Mouse (Mus musculus) limb, embryonic 15.5 days (tissue): ENCODE measurements around the gene Ankrd13d. TPM values are rescaled to one million over a fixed set of nuclear protein-coding genes. Genes with fewer than 3 reads are reported as not detected.
A peak's percentile ranks its signal among the peaks of the same experiment; 100 is the strongest.

ENCODE experiments used
- ATAC-seq: fragments of 200-750 bp; cut with Nextera tagmentation; 2 replicates; pipeline ENCODE4 v1.8.0; 2017; ENCODE audit warnings: low read depth, moderate TSS enrichment; ENCODE audit not compliant: insufficient number of reproducible peaks, low FRiP score, low TSS enrichment
- H3K27ac ChIP-seq: fragments of 300-500 bp; sonication (generic); 2 replicates; pipeline ENCODE4 v1.5.1; 2015; ENCODE audit warnings: moderate library complexity, mild to moderate bottlenecking, inconsistent platforms
- H3K27me3 ChIP-seq: fragments of 300-500 bp; sonication (generic); 2 replicates; pipeline ENCODE4 v1.6.1; 2015; ENCODE audit warnings: inconsistent platforms
- H3K36me3 ChIP-seq: fragments of 300-500 bp; sonication (generic); 2 replicates; pipeline ENCODE4 v1.6.1; 2015; ENCODE audit warnings: inconsistent platforms
- H3K4me1 ChIP-seq: fragments of 300-500 bp; sonication (generic); 2 replicates; pipeline ENCODE4 v1.6.1; 2015; ENCODE audit warnings: inconsistent platforms
- H3K4me2 ChIP-seq: fragments of 300-500 bp; sonication (generic); 2 replicates; pipeline ENCODE4 v1.6.1; 2015; ENCODE audit warnings: mild to moderate bottlenecking, inconsistent platforms
- H3K4me3 ChIP-seq: fragments of 300-500 bp; sonication (generic); 2 replicates; pipeline ENCODE4 v1.5.1; 2015; ENCODE audit warnings: mild to moderate bottlenecking, inconsistent platforms
- H3K9ac ChIP-seq: fragments of 300-500 bp; sonication (generic); 2 replicates; pipeline ENCODE4 v1.6.1; 2015; ENCODE audit warnings: inconsistent platforms
- H3K9me3 ChIP-seq: fragments of 300-500 bp; sonication (generic); 2 replicates; pipeline ENCODE4 v1.6.1; 2016; ENCODE audit warnings: inconsistent platforms
- WGBS: fragments of 180-500 bp; shearing (Covaris S2); methylation state at CpG from one replicate; pipeline ENCODE4 v1.1.7; 2015; 5-methylcytosine and 5-hydroxymethylcytosine counted together
- polyA plus RNA-seq: library from polyadenylated mRNA; unstranded; fragments of >200 nt; fragmentation: Nextera tagmentation; extraction: Ambion mirVana; gene quantifications from 2 replicates; pipeline ENCODE4 v1.2.1, GENCODE M21; 2015

The Ankrd13d gene
- polyA plus RNA-seq, 1 experiment from 2014 or later = 11.8 TPM

GRCm38 (mm10) chr19:4231253-4232185, 51.4 kb downstream of the Ankrd13d start, which contains the start of gene Pold4:
Gene Pold4, plus strand, starts transcription at chr19:4231899.
- peak; percentile 83 for ATAC-seq
- H3K27me3 ChIP-seq = peaks cover 6% of the 10 kb centered on the region
- 9% methylated on average over 26 of the region's 26 CpGs for WGBS
- peak within 1 kb of the TSS; percentile 79 for H3K27ac ChIP-seq
- peak within 1 kb of the TSS; percentile 77 for H3K4me2 ChIP-seq
- peak within 1 kb of the TSS; percentile 56 for H3K4me3 ChIP-seq
- peaks cover 13% of the 10 kb centered on the region for H3K4me1 ChIP-seq
- H3K36me3 ChIP-seq = no peaks in the 10 kb centered on the region
- no peaks in the 10 kb centered on the region for H3K9me3 ChIP-seq
- peak within 1 kb of the TSS; percentile 48 for H3K9ac ChIP-seq

GRCm38 (mm10) chr19:4230415-4230814, 52.5 kb downstream of the Ankrd13d start:
- no peak overlapping the region for H3K4me2 ChIP-seq
- peaks cover 13% of the 10 kb centered on the region for H3K4me1 ChIP-seq
- H3K27me3 ChIP-seq = peaks cover 6% of the 10 kb centered on the region
- H3K9ac ChIP-seq = no peak overlapping the region
- no peaks in the 10 kb centered on the region for H3K9me3 ChIP-seq
- 69% methylated on average over 8 of the region's 8 CpGs for WGBS
- H3K4me3 ChIP-seq = no peak overlapping the region
- H3K36me3 ChIP-seq = no peaks in the 10 kb centered on the region
- no peak overlapping the region for H3K27ac ChIP-seq
- ATAC-seq = no peak

GRCm38 (mm10) chr19:4229451-4230076, 53.4 kb downstream of the Ankrd13d start:
- Histone ChIP-seq H3K9ac (no peak overlapping the region), H3K4me3 (no peak overlapping the region), H3K36me3 (no peaks in the 10 kb centered on the region), H3K27me3 (peaks cover 6% of the 10 kb centered on the region), H3K9me3 (no peaks in the 10 kb centered on the region), H3K4me2 (no peak overlapping the region), H3K4me1 (peaks cover 13% of the 10 kb centered on the region), H3K27ac (no peak overlapping the region)
- whole genome bisulfite sequencing = 27% methylated on average over 9 of the region's 9 CpGs
- no peak for ATAC-seq

GRCm38 (mm10) chr19:4228891-4229290, 54.0 kb downstream of the Ankrd13d start:
- no peak overlapping the region for H3K27ac ChIP-seq
- H3K9ac ChIP-seq = no peak overlapping the region
- no peak overlapping the region for H3K4me3 ChIP-seq
- no peak overlapping the region for H3K4me2 ChIP-seq
- 76% methylated on average over 4 of the region's 4 CpGs for WGBS
- no peaks in the 10 kb centered on the region for H3K9me3 ChIP-seq
- H3K27me3 ChIP-seq = peaks cover 6% of the 10 kb centered on the region
- ATAC-seq = no peak
- no peaks in the 10 kb centered on the region for H3K36me3 ChIP-seq
- H3K4me1 ChIP-seq = peaks cover 13% of the 10 kb centered on the region

- H3K4me2 ChIP-seq = no peak overlapping the region
- no peaks in the 10 kb centered on the region for H3K9me3 ChIP-seq
- no peak overlapping the region for H3K4me3 ChIP-seq
- H3K9ac ChIP-seq = no peak overlapping the region
- H3K36me3 ChIP-seq = no peaks in the 10 kb centered on the region
- peaks cover 6% of the 10 kb centered on the region for H3K27me3 ChIP-seq
- no peak overlapping the region for H3K27ac ChIP-seq
- peaks cover 13% of the 10 kb centered on the region for H3K4me1 ChIP-seq
- ATAC-seq = no peak
- 12% methylated on average over 8 of the region's 8 CpGs for WGBS
Observed at GRCm38 (mm10) chr19:4227894-4228678, 54.9 kb downstream of the Ankrd13d start.

GRCm38 (mm10) chr19:4227446-4227845, 55.5 kb downstream of the Ankrd13d start:
- 73% methylated on average over 5 of the region's 5 CpGs for WGBS
- Histone ChIP-seq H3K4me1 (peaks cover 12% of the 10 kb centered on the region), H3K9me3 (no peaks in the 10 kb centered on the region), H3K27me3 (peaks cover 6% of the 10 kb centered on the region), H3K4me2 (no peak overlapping the region), H3K27ac (no peak overlapping the region), H3K9ac (no peak overlapping the region), H3K4me3 (no peak overlapping the region), H3K36me3 (peaks cover 5% of the 10 kb centered on the region)
- ATAC-seq = no peak

- Histone ChIP-seq H3K9ac (no peak overlapping the region), H3K36me3 (peaks cover 12% of the 10 kb centered on the region)
Observed at GRCm38 (mm10) chr19:4226779-4227178, 56.2 kb downstream of the Ankrd13d start.

GRCm38 (mm10) chr19:4222165-4222564, 60.8 kb downstream of the Ankrd13d start:
- Histone ChIP-seq H3K4me1 (peaks cover 47% of the 10 kb centered on the region), H3K27ac (no peak overlapping the region), H3K4me2 (no peak overlapping the region), H3K27me3 (no peaks in the 10 kb centered on the region), H3K36me3 (peaks cover 15% of the 10 kb centered on the region), H3K9ac (no peak overlapping the region), H3K9me3 (no peaks in the 10 kb centered on the region), H3K4me3 (no peak overlapping the region)
- no peak for ATAC-seq
- WGBS = 77% methylated on average over 11 of the region's 11 CpGs

More at GRCm38 (mm10) chr19:4226779-4227178, 56.2 kb downstream of the Ankrd13d start:
- no peaks in the 10 kb centered on the region for H3K9me3 ChIP-seq
- H3K4me2 ChIP-seq = no peak overlapping the region
- H3K4me3 ChIP-seq = no peak overlapping the region
- ATAC-seq = no peak
- H3K27me3 ChIP-seq = peaks cover 6% of the 10 kb centered on the region
- peaks cover 13% of the 10 kb centered on the region for H3K4me1 ChIP-seq
- H3K27ac ChIP-seq = no peak overlapping the region
- WGBS = 87% methylated on average over 7 of the region's 7 CpGs

GRCm38 (mm10) chr19:4220957-4221743, 61.8 kb downstream of the Ankrd13d start:
- WGBS = 27% methylated on average over 14 of the region's 14 CpGs
- H3K9ac ChIP-seq = 0 out of 2 replicates have a peak overlapping the region, but pooled peaks have one; percentile 1
- peaks cover 15% of the 10 kb centered on the region for H3K36me3 ChIP-seq
- H3K4me3 ChIP-seq = no peak overlapping the region; the same call in 1 of the 2 replicates
- no peak for ATAC-seq
- H3K4me2 ChIP-seq = 0 out of 2 replicates have a peak overlapping the region, but pooled peaks have one; percentile 7
- no peaks in the 10 kb centered on the region for H3K27me3 ChIP-seq
- peaks cover 57% of the 10 kb centered on the region for H3K4me1 ChIP-seq
- peak overlapping the region; percentile 69 for H3K27ac ChIP-seq
- H3K9me3 ChIP-seq = no peaks in the 10 kb centered on the region

GRCm38 (mm10) chr19:4220416-4220815, 62.5 kb downstream of the Ankrd13d start:
- H3K27me3 ChIP-seq = no peaks in the 10 kb centered on the region
- peaks cover 63% of the 10 kb centered on the region for H3K4me1 ChIP-seq
- H3K4me2 ChIP-seq = 0 out of 2 replicates have a peak overlapping the region, but pooled peaks have one; percentile 7
- H3K9ac ChIP-seq = no peak overlapping the region
- H3K9me3 ChIP-seq = no peaks in the 10 kb centered on the region
- peak overlapping the region; percentile 69 for H3K27ac ChIP-seq
- H3K36me3 ChIP-seq = peaks cover 15% of the 10 kb centered on the region
- WGBS = 37% methylated on average over 4 of the region's 4 CpGs
- no peak for ATAC-seq
- H3K4me3 ChIP-seq = no peak overlapping the region
